Mouse (Mus musculus): ENCODE measurements at regions not wholly inside any gene's neighbourhood (a gene's known extent, or its start where the extent isn't known, plus 50 kb on each side); places are given as distances from the start of the nearest gene placed in this dataset.
"Not testable (repeated sequence)": the region's sequence is repeated elsewhere in the genome, so short reads cannot be mapped to it uniquely, and the experiment has no call there.

DNA sequence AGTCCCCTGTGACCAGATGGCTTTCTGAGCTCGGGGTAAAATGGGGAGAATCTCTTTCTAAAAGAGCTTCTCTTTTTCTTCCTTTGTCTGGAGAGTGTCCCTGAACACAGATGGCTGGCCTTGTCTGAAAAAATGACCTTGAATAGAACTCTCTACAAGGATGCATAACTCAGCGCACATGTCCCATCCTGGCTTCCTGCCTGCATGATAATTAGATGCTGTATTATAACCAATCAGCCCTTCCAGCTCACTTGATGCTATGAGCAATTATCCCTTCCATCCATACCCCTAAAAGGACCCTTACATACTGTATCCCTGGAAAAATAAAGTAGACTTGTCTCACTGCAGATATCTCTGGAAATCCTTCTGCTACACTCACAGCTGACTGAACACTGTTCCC, 199.7 kb upstream of the Slc7a11 start:
- DNase-seq (ENCODE audit: low spot score in 2 of 2) = no peak

DNA sequence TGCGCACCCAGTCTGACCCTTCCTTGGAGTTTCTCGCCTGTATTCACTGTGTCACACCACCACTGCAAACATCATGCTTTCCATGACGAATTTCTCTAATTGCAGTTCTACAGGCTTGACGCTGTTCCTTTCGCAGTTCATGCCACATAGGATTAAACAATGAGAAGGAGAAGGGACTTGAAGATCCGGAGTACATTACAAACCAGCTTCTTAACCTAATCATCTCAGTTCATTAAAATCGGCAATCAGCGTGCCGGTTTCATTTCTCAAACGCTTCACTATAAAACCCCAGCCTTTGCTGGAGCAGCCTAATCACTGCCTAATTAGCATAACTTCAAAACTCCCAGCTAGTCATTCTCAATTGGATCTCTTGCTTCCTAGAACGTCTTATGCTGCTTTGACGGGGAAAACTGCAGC, 196.5 kb upstream of the Slc7a11 start:
- no peak for DNase-seq (ENCODE audit: low spot score in 2 of 2)

DNA sequence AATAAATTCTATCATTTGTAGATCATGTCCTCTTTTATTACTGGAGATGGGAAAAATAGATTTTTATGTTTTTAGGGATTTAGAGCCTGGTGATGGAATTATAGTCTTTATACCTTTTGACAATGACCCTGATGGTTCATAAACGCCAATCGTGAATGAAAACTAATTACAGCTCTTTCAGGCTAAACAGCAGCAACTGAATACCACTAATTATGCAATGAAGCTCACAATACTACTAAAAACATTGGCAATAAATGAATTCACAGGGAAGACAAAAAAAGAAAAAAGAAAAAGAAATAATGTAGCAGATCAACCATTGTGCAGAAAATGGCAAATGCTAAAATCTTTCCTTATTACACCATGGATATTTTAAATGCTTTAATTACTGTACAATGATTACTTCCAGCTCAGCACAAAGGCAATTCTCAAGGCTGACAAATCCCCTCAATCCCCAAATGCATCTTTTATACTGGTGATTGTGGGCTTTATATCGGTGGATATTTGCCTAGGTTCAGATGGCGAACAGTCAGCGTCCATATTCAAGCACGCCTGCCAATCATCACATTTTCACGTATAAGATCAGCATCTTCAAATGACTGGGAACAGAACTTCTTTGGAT, 191.2 kb upstream of the Slc7a11 start:
- no peak for DNase-seq (ENCODE audit: low spot score in 2 of 2)

DNA sequence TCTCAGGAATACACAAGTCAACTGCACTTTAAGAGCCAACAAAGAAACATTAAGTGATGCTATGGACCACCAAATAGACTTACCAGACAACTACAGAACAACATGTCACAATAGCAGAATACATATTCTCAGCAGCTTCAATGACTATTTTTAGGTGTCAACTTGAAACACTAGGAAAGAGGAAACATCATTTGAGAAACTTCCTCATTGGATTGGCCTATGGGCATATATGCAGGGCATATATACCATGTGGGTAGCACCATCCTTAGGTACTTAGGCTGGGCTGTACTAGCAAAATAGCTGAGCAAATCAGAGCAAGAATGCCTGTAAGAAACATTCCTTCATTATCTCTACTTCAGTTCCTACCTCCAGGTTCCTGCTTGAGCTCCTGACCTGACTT, 187.9 kb upstream of the Slc7a11 start:
- DNase-seq (ENCODE audit: low spot score in 2 of 2) = no peak

DNA sequence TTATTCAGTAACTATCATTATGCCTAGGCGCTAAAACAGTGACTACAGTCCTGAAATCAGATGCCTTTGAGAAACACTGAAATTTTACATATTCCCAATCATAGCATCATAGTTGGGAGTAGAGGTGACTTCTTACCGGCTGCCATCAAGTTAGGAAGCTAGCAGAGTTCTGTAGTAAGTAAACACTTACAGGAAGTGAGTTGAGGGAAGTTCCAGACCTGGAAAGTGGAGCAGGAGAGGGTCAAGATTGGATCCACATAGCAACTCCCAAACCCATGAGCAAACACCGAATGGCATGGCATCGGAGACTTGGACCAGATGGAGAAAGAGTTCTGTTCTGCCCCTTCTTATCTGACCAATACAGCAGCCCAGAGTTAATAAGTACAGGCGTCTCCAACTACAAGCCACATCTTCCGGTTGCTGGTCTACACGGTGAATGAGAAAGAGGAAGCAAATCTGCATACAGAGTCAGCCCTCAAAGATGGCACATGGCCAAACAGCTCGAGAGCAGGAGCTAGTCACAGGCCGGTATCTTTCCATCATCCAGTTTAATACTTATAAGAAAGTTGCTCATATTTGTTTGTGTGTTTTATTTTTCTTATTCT, 184.8 kb upstream of the Slc7a11 start:
- DNase-seq (ENCODE audit: low spot score in 2 of 2) = no peak

DNA sequence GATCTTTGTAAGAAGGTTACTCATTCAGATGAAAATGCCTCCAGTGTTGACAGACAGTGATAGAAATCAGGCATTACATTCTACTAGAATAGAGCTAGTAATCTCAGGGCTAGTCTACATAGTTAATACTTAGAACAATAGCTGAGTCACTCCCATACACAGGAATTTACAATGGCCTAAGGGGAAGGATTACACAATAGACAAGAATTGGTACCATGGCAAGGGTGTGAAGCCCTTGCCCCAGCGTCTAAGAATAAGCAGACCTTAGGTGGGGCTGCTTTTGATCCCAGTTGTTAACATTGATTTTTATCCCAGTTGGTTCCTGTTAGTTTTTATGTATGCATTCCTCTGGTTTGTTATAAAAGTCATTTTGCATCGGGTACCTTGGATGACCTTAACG, 177.8 kb upstream of the Slc7a11 start:
- DNase-seq (ENCODE audit: low spot score in 2 of 2) = not testable (repeated sequence)

DNA sequence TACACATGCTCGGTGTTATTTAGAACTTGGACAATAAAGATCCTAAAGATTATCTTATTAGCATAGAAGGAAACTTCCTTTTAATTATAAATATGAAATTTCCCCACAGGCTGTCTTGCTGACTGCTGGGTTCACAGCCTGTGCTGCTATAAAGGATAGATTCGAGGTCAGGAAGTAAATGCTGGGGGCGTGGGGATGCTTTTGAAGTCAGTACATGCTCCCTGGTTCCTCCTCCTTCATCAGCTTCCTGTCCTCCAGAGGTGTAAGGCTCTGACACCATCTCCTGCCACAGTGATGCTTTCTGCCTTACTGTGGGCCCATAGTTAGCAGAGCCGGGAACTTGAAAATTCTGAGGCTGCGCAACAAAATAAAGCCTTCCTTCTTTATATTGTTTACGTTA, 175.6 kb upstream of the Slc7a11 start:
- DNase-seq (ENCODE audit: low spot score in 2 of 2) = no peak

DNA sequence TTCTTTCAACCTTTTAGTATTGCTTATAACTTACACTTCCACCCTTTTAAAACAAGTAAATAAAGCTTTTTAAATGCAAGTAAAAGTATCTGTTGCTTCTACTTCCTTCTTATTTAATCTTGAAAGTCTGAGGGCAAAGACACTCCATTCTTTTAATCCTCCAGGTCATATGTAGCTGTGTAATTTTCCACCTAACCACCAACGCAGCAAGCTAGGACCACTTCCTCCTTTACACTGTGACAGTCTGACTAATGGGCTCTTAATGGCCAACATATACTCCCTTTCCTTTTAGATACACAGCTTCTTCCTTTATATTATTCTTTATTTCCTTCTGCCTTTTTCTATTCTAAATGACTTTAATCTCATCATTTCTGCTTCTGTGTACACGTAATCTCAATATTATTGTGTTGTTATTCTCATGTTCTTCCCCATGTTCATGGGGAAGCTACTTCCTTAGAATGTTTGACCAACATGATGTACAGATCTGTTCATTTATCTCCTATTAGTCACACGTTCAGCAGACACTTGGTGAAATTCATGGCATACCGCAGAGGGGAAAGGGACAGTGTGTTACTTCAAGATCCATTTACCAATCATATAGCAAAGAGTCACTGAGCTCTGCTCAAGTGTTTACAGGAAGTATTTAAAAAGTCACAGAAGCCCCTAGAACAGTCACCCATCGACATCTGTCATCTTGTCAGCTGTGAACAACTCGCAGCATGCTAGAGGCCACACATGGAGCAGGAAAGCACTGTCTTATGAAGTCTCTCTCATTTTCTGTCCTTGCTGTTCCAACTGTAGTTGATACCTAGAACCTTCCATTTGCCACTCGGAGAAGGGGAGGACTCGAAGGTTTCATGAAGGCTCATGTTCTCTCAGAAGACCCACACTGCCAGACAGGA, 172.2 kb upstream of the Slc7a11 start:
- DNase-seq (ENCODE audit: low spot score in 2 of 2) = no peak

DNA sequence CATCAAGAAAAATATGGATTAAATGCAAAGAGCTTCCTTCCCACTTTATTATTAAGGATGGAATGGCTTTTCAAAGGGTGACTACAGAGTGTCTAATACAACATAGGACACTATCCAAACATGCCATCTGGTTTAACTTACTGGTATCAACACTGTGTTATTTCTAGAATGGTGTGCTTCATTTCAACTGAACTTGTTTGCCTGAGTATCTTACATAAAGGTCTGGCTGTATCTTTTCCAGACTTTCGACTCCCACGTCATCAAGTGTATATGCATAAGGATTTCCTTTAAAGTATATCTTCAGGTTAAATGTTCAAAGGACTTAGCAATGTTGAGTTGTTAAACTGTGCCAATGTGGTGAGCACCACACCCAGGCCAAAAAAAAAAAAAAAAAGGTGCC, 169.6 kb upstream of the Slc7a11 start:
- DNase-seq (ENCODE audit: low spot score in 2 of 2) = no peak

DNA sequence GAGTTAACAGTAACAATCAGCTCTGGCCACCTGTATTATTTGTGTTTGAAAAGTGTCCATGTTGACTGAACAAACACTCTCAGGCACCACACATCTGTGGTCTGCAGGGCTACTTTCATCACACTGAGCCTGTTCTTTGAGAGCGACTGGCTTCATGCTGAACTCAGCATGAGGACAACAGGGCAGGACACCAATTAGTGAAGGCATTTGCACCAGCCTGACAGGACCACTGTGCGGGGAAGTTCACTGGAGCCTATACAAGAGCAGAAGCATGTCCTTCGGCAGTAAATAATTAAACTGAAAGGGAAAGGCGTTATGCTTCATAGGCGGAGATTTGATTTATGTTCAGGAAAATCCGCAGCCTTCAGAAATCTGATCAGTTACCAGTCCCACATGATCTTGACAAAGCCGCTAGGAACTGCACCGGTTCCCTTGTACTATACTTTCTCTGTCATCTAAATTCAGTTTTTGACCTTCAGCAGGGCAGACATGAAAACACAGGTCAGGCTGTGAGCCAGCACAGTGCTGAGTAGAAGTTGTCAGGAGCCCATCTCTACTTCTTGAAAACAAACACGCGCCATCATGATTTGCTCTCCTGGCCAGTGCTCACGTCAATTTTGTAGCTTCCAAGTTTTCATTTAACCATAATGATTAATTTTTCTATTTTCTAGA, 166.1 kb upstream of the Slc7a11 start:
- peak in 1 of 2 experiments; percentile 4 for DNase-seq (ENCODE audit: low spot score in 2 of 2)

DNA sequence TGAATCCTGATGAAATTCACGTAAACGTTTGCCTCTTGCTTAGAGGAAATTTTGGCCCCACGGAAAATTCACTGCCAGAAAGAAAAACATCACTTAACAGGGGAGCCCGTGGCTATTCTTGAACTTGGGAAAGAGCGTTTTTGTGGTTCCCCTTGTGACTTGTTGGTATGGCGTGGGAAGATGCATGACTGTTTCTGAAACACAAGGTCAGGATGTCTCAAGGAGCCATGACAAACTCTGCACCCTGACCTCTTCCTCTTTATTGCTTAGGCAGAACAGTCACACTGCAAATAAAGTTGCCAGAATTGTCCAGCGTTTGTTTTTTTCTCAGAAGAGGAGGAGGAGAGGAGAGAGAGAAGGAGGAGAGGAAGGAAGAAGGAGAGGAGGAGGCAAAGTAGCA, 164.3 kb upstream of the Slc7a11 start:
- DNase-seq (ENCODE audit: low spot score in 2 of 2) = no peak

DNA sequence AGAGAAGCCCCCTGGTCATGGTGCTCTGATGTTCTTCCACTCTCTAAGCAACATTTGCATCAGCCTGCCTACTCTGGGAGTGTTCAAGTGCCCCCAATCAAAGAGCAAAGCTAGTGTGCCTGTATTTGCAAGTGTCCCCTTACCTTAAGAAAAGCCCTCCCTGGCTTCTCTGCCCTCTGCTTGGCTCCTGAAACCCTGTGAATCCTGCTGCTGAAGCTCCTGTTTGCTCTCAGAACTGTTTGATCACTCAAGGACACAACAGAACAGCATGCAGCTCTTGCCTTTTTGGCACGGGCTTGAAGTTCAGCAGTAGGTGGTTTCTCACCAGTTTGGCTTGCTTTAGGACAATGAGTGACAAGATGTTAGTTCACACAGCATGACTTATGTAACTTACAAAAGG, 163.6 kb upstream of the Slc7a11 start:
- DNase-seq (ENCODE audit: low spot score in 2 of 2) = peak in 1 of 2 experiments; percentile 8

DNA sequence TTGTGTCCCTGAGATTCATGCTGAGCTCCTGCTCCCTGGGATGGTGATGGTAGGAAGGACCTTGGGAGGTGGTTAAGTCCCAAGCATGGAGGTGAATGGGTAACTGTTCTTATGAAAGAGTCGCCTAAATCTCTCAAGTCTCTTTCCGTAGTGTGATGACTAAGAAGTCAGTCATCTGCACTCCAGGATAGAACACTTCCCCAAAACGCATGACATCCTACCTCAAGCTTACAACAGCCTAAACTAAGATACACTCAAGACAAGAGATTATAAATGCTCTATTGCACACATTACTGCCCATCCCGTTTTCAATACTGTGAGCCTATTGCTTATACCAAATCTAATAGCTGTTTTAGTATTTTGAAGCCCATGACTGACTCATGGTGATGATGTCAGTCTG, 162.3 kb upstream of the Slc7a11 start:
- DNase-seq (ENCODE audit: low spot score in 2 of 2) = no peak

DNA sequence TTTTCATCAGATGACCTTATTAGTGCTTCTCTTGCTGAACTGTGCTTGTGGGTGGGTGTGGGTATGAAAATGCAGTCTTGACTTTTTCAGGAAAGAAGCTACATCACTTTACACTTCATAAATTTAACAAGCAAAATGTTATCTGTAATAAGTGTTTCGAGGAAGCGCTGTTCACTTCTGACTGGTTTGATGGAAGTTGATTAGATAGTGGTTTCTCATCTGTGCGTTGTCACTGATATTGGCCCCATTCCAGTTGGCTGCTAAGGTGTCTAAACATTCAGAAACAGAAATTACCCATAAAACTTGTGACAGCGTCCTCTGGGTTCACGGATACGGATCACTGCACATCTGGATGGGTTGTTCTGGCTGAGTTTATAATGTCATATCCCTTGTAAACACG, 159.8 kb upstream of the Slc7a11 start:
- DNase-seq (ENCODE audit: low spot score in 2 of 2) = no peak

DNA sequence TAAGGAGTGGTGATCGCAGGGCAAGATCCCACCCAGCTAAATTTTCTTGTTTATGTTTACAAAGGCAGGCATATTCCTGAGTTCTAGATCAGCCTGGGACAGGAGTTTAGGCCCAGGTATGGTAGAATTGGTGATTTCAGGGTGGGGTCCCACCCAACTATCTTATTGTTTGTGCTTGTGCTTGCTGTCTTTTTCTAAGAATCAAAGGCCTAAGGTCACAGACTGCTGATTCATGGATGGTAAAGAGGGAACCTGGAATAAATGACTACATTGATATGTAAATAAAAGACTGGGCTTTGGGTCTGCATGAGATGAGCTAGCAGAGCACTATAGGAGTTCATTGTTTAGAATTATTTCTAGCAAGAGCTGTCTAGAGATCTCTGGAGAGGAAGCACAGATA, 152.3 kb upstream of the Slc7a11 start:
- DNase-seq (ENCODE audit: low spot score in 2 of 2) = no peak

DNA sequence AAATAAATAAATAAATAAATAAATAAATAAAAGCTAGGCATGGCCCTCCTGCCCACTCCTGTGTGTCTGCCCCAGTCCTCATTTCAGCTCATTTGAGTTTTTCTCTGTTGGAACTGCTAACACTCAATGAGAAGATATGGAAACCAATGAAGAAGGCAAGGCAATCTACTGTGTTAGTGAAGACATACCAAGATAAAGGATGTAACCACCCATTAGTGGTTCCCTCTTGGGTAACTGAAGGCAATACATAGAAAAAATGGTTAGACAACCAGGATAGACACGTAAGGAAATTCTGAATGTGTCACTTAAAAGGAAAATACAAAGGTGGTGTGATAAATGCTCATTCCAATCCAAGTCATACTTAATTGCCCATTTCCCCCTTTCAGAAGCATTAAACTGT, 140.9 kb upstream of the Slc7a11 start:
- DNase-seq (ENCODE audit: low spot score in 2 of 2) = no peak

DNA sequence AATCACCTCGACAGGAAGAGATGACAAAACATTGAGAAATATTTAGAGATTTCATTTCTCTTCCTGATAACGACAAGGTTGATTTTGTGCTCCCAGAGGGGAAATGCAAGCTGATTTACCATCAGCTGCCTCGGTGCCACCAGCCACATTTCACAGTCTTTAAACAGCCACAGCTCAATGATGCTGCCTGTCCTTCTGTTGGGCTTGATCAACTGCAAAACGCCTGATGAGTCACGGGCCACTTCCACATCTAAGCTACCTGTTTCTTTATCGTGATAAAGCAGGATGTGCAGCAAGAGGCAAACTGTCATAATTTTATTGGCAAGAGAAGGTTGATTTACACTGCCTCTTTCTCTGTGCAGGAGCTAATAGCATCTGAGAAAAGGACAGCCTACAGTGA, 140.1 kb upstream of the Slc7a11 start:
- no peak for DNase-seq (ENCODE audit: low spot score in 2 of 2)

DNA sequence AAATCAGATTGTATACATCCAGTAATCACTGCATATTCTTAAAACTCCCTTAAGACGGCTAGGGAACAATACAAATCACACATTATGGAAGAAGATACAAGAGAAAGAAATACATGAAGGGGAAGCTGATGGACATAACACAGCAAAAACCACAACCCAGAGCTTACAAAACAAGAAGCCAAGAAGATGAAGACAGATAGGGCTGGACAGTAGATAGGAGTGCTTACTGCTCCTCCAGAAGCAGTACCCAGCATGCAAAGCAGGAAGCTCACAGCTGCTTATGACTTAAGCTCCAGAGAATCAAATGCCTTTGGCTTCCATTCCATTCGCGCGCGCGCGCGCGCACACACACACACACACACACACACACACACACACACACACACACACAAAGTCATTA, 131.0 kb upstream of the Slc7a11 start:
- DNase-seq (ENCODE audit: low spot score in 2 of 2) = no peak

DNA sequence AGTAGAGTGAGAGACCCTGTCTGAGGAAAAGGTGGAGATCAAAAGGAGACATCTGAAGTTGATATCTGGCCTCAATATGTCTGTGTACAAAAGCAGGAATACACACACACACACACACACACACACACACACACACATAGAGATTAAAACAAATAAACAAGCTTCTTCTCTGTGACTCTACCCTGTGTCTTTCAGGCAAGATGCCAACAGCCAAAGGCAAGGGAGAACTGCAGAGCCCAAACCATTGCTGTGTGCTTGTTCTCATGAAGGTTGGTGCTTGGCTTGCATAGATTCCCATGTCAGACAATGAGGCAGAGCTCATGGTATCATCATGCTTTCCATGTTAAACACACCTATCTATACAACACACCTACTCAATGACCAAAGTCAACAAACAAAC, 126.6 kb upstream of the Slc7a11 start:
- DNase-seq (ENCODE audit: low spot score in 2 of 2) = no peak

DNA sequence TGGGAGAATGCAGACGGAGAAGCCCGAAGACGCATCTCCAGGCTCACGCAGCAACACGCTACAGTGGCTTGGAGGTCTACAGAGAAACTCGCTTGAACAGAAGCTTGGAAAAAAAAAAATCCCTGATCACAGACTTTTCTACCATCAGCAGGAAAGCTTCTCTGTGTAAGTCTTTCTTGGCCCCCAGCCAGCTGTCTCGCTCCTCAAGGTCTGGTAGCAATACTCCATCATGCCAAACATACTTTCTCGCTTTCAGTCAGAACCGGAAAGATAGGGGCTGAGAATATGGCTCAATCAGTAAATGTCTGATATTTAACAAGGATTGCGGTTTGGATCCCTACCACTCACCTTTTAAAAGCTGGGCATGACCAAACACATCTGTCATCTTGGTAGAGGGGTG, 126.2 kb upstream of the Slc7a11 start:
- no peak for DNase-seq (ENCODE audit: low spot score in 2 of 2)

DNA sequence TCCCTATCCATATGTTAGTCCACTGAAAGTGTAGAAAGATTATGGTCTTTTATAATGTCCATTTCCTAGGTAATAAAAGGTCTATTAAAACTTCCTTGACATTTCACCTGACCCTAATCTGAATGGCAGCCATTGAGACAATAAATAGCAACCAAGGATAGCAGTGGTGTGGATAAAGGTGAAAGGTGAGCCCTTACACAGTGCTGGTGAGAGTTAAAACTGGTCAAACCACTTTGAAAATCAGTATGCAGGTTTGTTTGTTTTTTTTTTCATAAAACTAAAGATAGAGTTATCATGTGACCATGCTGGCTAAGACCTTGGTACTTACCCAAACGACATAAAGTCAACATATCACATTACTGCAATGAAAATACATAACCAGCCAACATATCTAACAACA, 110.7 kb upstream of the Slc7a11 start:
- DNase-seq (ENCODE audit: low spot score in 2 of 2) = no peak

DNA sequence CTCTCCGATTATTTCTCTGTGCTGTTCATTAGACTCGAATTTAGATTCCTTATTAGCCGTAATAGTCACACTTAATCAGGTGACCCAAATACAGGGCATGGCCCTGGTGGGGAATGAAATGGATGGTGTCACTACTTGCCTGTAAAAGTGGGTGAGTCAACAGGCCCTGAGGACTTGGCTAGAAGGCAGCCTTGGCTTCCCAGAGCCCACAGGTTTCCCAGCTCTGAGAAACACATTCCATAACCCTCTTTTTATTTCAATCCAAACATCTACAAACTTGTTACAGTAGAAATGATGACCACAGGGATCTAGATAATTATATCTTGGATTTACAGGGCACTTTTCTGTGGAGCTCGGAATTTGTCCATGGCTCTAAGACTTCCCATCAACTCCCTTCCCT, 105.2 kb upstream of the Slc7a11 start:
- no peak for DNase-seq (ENCODE audit: low spot score in 2 of 2)

DNA sequence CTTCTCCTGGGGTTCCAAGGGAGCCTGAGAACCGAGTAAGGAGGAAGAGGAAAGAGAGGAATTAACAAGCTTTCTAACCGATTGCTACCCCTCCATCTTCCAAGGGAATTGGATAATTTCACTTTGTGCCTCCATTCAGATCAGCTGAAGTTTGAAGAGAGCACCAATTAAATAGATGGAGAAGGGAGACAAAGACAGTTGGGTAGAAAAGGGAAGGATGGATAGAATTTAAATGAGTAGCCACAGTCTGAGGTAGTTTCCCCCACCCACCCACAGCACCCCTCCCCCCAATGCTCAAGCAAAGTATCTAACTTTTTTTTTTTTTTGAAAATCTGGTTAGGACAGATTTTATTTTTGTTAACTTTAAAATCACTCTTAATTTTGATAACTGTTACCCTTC, 87.2 kb upstream of the Slc7a11 start:
- no peak for DNase-seq (ENCODE audit: low spot score in 2 of 2)

Data from cerebellum, postnatal 4 days (tissue).